Mouse (Mus musculus): ENCODE measurements at regions not wholly inside any gene's neighbourhood (a gene's known extent, or its start where the extent isn't known, plus 50 kb on each side); places are given as distances from the start of the nearest gene placed in this dataset.
A peak's percentile ranks its signal among the peaks of the same experiment; 100 is the strongest.
"Not testable (repeated sequence)": the region's sequence is repeated elsewhere in the genome, so short reads cannot be mapped to it uniquely, and the experiment has no call there.

GRCm38 (mm10) chr13:52318276-52318675, 212.8 kb downstream of the Diras2 start:
- no peak for DNase-seq (ENCODE audit: low read depth, low spot score)

DNA sequence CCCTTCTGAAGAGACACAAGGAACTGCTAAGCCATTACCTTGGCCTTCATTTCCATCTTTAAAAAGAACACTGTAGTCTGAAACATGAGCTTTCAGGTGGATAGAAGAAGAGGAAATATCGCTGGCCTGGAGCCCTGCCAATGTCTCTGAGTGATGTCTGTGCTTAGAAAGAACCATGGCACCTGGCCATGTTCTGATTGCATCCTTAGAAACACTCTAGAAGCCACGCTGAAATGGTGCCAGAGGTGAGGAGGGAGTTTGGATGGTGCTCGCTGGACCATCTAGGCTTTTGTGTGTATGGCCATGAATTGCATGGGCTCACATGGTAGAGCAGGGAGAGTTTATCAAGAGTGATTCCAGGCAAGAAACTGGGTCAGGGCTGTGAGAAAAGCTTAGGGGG, 207.4 kb downstream of the Diras2 start:
- DNase-seq (ENCODE audit: low read depth, low spot score) = peak; percentile 65

DNA sequence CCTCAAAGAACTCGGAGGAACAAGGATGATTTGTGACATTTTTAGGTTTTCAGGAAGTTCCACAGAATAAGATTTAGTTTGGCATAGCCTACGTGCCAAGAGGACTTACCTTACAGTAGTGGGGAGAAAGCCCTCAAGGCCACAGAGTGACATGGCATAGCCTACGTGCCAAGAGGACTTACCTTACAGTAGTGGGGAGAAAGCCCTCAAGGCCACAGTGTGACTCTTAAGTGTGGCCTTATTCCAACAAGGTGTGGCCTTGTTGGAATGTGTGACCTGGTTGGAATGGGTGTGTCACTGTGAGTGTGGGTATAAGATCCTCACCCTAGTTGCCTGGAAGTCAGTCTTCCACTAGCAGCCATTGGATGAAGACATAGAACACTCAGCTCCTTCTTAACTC, 206.7 kb downstream of the Diras2 start:
- DNase-seq (ENCODE audit: low read depth, low spot score) = not testable (repeated sequence)

- not testable (repeated sequence) for DNase-seq (ENCODE audit: low read depth, low spot score)
Observed at GRCm38 (mm10) chr13:52325647-52326046, 205.4 kb downstream of the Diras2 start.

DNA sequence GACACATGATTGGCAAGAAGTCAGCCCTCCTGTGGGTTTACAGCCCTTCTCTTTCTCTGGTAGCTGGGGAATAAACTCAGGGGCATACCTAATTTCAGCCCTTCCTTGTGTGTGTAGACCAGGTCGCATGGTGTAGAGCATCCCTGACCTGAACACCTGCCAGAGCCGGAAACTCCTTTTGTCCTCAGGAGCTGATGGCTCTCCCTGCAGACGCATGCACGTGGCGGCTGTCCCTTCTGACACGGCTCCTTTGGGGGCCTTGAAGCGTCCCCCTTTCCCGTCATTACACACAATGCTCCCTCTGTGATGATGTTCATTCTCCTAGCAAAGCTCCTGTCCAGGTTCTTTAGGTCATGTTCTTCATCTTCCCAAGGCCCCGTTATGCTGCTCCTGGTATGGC, 203.3 kb downstream of the Diras2 start:
- DNase-seq (ENCODE audit: low read depth, low spot score) = no peak

- peak; percentile 73 for DNase-seq (ENCODE audit: low read depth, low spot score)
Observed at GRCm38 (mm10) chr13:52328766-52329165, 202.3 kb downstream of the Diras2 start.

DNA sequence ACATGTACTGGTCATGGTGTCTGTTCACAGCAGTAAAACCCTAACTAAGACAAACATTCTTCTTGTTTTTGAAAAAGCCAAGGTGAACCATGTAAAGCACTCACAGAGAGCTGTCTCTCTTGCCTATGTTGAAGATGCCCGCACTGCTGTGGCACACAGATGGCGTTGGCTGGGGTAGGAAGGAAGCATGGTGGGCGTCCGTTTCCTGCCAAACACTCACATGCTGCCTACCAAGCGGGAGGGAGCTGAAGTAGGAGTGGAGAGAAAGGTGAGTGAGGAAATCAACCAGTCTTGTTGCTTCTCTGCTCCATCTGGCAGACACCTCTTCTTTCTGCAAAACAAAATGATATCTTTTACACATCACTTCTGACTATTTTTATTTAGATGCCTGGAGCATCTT, 200.0 kb downstream of the Diras2 start:
- peak; percentile 94 for DNase-seq (ENCODE audit: low read depth, low spot score)

GRCm38 (mm10) chr13:52334962-52335361, 196.1 kb downstream of the Diras2 start:
- no peak for DNase-seq (ENCODE audit: low read depth, low spot score)

DNA sequence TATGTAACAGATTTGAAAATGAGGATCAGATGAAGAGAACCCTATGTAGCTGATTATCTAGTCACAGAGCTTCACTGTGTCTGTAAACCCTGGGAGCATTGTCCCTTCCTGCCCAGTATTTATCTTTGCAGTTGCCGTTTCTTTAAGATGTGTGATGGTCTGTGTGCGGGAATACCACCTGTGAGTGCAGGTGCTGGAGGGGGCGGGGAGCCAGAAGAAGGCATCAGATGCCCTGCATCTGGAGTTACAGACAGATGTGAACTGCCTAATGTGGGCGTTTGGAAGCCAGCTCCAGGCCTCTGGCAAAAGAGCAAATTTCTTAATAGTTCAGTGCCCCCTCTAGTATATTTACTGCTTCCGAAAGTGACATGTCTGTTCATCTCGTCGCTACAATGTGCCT, 193.1 kb downstream of the Diras2 start:
- DNase-seq (ENCODE audit: low read depth, low spot score) = no peak

- no peak for DNase-seq (ENCODE audit: low read depth, low spot score)
Observed at GRCm38 (mm10) chr13:52339156-52339555, 191.9 kb downstream of the Diras2 start.

- DNase-seq (ENCODE audit: low read depth, low spot score) = no peak
Observed at GRCm38 (mm10) chr13:52341981-52342380, 189.1 kb downstream of the Diras2 start.

DNA sequence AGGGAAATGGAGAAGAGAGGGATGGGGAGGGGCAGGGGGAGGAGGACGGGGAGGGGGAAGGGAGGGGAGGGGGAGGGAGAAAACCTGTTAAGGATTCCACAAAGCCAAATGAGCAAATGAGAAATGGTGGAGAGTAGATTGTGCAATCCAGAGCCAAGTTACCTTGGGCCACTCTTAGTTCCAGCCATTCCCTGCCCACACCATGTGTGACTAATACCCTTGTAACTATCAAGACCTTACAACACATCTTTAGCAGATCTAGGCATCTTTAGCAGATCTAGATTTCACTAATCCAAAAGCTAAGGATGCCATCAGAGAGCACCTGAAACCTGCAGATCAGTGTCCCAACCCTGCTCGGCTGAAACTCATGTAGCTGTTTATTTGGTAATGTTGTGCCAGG, 186.7 kb downstream of the Diras2 start:
- DNase-seq (ENCODE audit: low read depth, low spot score) = no peak

DNA sequence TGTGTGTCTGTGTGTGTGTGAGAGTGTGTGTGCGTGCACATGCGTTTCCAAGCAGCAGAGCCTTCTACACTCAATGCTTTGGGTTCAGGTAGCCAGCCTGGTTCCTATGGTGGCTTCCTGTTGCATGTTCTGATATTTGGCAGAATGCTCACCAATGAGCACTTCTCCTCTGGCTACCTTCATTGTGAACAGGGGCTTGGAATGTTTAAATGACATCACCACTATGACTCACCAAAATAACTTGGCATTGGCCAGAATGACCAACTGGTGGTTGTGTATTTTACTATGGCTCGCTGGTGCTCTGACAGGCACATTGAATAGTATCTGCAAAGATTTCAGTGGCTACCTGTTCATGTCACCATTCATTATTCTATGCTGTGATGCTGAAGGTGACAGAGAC, 186.2 kb downstream of the Diras2 start:
- no peak for DNase-seq (ENCODE audit: low read depth, low spot score)

DNA sequence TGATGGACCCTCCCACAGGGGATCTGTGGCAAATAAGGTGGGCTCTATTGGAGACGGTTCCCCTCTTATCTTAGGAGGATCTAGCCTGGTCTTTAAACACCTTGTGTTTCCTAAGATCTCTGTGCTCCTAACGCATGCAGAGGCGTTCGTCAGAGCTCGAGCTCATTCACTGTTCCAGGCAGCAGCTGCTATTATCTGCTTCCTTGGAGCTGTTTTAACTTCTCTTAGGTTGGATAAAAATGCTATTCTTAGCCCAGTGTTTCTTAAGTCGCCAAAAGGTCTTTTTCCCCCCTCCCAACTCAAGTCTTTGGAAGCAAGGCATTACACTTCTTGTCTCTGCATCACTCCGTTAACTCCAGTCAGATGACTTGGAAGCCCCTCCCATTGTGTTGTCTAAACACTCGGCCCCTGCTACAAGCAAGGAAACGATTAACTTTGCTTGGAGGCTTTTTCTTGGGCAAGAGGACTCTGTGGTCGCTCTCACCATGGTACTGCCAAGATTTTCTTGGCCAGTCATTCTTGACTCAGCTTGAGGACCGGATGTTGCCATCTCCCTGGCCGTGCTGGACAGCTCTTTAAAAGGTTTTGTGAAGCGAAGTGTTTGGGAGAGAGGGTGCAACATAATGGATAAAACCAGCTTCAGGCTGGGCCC, 185.6 kb downstream of the Diras2 start:
- DNase-seq (ENCODE audit: low read depth, low spot score) = peak; percentile 81

DNA sequence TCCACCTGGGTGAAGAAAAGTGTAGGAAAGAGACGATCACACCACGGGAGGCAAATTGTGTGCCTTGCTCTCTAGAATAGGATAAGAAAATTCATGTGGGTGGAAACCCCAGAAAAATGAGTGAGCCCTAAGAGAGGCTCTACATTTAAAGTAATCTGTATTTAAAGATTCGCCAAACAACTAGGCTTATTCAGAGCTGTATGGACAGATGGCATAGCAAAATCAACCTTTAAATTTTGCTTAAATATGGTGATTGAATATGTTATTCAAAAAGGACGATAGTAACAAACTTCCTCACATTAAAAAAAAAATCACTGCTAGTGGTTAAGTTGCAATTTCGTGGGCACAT, 185.1 kb downstream of the Diras2 start:
- no peak for DNase-seq (ENCODE audit: low read depth, low spot score)

GRCm38 (mm10) chr13:52347631-52348030, 183.4 kb downstream of the Diras2 start:
- DNase-seq (ENCODE audit: low read depth, low spot score) = no peak

- DNase-seq (ENCODE audit: low read depth, low spot score) = no peak
Observed at GRCm38 (mm10) chr13:52349606-52350005, 181.5 kb downstream of the Diras2 start.

- DNase-seq (ENCODE audit: low read depth, low spot score) = peak; percentile 63
Observed at GRCm38 (mm10) chr13:52352576-52352975, 178.5 kb downstream of the Diras2 start.

DNA sequence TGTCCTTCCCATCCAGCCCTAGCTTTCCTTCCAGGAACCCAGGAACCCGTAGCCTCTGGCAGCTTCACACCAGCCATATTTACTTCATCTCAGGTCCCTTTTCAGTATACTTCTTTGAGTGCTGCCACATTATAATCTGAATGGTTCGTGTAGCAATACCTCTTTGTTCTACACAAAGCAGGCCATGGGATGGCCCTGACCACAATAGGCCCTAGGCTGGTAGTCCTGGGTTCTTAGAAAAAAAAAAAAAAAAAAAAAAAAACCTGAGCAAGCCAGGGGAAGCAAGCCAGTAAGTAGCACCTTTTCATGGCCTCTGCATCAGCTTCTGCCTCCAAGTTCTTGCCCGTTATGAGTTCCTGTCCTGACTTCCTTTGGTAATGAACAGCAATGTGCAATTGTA, 177.6 kb downstream of the Diras2 start:
- no peak for DNase-seq (ENCODE audit: low read depth, low spot score)

DNA sequence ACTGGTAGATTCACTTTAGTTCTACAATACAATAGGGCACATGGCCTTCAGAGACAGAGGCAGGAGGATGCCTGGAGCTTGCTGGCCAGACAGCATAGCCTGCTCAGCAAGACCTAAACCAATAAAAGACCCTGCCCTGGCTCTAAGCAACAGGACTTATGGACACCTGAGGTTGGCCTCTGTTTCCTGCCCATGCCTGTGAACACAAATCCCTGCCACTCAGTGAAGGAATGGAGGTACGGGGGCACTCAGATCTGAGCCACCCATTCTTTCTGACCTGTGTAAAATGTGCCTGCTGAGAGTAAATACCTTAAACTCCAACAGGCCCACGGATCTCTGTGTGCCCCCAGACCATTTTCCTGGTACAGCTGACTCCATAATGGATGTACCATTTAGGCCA, 177.1 kb downstream of the Diras2 start:
- no peak for DNase-seq (ENCODE audit: low read depth, low spot score)

- DNase-seq (ENCODE audit: low read depth, low spot score) = not testable (repeated sequence)
Observed at GRCm38 (mm10) chr13:52355921-52356320, 175.2 kb downstream of the Diras2 start.

GRCm38 (mm10) chr13:52359332-52359731, 171.7 kb downstream of the Diras2 start:
- not testable (repeated sequence) for DNase-seq (ENCODE audit: low read depth, low spot score)

GRCm38 (mm10) chr13:52361177-52361846, 169.8 kb downstream of the Diras2 start:
- DNase-seq (ENCODE audit: low read depth, low spot score) = peak; percentile 58

DNA sequence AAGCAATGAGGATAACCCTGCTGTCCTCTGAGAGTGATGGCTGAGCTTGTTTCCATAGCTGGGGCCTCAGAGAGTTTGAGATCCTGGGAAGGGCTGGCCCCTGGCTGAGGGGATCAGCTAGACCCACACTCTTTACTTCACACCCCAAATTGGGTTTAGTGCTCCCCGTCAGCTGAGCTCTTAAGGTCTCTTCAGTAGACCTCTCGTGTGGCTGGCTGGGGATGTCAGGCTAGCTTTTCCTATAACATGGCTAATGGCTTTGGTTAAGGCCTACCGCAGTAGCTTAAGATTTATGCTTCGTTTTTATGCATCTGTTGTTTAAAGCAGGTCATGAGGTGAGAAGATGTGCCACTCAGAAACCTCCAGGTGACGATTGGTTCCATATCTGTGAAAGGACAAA, 168.8 kb downstream of the Diras2 start:
- DNase-seq (ENCODE audit: low read depth, low spot score) = no peak

Data from brain, adult 2 months (tissue).